Mouse (Mus musculus): ENCODE data around the gene Abhd4.

Abhd4 gene

DNA sequence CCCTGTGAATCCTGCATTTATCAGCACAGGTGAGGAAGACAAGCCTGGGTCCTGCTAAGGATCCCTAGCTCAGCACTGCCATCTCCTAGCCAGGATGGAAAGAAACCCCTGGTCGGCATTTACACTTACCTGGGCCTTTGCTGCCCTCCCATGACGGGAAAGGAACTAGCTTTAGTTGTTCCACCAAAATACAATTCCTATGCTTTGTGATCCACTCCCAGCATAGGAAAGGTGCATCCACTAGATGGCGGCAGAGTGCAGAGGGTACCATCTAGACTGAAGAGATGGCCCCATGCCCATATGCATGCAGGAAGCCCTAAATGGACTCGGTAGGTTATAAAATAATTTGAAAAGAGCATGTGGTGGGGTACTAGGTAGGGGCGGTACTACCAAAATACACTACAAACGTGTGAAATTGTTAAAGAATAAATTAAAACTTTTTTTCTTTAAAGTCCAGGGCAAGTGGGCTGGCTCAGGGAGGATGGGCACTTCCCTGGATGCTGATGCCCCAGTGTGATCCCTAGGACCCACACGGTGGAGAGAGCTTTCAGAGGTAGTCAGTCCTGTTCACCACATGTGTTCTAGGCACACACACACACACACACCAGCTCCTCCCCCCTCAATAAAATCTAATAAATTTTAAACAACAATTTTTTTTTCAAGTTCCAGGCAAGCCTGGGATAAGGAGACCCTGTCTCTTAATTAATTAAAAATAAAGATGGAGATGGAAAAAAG lies 14.8 kb upstream of the Abhd4 start:
- peak; percentile 94 for DNase-seq (ENCODE audit: low spot score)

DNA sequence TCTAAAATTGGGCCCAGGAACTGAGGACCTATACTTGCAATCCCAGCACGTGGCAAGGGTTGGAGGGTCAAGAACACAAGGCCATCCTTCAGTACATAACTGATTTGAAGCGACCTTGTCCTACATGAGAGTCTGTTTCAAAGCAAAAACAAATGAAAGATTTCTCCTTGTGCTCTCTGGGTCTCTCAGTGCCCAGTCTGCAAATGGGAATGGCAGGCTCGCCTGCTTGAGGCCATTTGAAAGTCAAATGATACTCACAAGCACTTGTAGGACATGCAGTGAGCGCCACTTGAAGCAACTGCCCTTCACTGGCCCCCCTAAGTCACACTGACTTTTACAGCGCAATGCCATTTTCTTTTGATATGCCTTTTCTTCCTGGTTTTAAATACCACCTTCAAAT lies 13.4 kb upstream of the Abhd4 start:
- no peak for DNase-seq (ENCODE audit: low spot score)

DNA sequence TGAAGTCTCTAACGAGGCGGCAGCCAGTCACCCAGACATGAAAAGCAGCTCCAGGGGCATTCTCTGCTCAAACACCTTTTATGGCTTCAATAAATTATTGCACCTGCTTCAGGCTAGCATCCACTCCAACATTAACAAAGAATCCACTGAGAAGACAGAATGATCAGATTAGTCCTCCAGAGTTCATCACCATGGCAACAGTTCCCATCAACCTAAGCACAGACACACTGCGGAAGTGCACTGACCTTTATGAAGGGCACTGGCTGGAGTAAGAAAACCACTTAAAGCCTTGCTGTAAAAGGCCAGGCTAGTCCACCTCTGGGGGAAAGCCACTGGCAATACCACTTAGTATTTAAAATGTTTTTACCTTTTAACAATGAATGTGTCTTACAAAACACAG lies 9.8 kb upstream of the Abhd4 start:
- DNase-seq (ENCODE audit: low spot score): no peak

DNA sequence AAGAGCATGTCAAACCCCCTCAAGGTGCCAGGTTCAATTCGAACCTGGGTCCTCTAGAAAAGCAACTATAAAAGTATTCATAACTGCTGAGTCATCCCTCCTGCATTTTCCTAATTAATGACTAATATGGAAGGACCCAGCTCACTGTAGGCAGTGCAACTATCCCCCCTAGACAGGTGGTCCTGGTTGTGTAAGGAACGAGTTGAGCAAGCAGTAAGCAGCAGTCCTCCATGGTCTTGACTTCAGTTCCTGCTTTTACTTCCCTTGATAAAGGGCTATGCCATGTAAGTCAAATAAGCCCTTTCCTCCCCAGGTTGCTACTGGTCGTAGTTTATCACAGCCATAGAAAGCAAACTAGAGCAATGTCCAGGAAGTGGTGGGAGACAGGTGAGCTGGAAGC lies 7.8 kb upstream of the Abhd4 start:
- no peak for DNase-seq (ENCODE audit: low spot score)

DNA sequence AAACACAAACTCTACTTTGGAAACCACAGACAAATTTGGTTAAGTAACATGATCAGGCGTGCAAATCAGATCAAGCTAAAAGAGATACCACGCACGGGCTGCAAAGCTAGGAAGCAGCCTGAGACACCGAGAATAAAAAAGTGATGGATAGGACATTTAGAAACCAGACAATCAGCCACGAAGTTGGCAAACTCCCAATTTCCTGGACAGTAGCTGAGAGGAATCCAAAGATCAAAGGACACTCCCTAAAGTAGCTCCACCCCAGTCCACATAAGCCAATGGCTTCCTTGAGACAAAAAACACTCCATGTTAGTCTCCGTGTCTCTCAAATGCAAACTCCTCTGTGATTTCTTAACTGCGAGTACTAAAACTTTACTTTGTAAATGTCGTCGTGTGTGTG lies 4.7 kb upstream of the Abhd4 start:
- DNase-seq (ENCODE audit: low spot score): no peak

DNA sequence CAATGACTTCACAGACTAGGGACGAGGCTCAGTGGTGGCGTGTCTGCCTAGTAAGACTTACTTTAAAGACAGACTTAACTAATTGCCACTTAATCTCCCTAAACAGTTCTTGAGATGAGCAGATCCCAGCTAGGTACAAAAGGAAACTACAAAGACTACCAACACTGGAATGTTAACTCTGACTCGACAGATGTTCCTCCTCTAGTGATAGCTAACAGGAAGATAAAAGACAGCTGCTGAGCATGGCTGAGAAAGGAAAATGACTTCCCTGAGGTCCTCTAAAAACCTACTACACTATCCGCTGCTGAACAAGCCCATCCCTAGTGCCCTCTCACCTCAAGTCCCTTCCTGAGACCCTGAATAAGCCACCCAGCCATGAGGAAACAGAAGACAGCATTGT lies 3.9 kb upstream of the Abhd4 start:
- DNase-seq (ENCODE audit: low spot score): no peak

DNA sequence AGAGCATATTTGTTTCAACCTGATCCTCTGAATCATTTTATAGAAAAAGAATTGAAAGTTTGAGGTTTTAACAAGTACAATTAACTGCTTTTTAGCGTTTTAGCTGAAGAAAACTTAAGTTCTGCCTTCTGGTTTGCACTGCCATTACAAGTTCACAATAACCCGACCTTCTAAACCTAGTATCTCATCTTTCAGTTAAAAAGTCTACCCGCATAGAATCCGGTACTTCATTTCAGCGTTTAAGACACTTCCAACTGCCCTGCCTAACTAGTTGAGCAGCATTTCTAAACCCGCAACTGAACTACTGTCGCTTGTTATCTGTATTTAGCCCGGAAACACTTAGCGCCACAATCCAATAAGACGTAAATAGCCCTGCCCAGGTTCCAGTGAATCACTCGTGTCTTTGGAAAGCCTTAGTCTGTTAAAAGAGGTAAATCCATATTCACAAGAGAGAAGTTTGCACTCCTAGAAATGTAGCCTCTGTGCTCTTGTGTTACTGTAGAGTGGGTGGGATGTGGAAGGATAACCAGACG lies 748 bp downstream of the Abhd4 start:
- DNase-seq (ENCODE audit: low spot score): no peak

DNA sequence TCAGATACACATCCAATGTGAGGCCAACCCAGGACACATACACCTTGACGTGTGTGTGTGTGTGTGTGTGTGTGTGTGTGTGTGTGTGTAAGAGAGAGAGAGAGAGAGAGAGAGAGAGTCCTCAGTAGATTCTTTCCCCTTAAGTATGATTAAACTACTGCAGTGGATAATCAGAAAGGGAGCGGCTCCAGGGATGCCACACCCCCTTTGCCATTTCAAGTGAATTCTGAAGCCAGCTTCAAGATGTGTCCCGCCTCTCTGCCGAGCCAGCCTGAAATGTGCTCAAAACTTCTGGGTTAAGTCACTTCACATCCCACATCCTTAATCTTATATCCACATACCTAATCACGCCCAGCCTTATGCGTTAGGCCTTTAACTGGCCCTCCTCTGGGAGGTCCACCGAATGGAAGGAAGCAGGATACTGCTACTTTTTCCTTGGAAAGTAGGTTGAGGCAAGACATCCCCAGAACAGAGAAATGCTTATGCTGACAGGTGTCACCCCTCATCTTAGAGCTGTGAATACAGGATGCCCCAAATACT lies 4.2 kb downstream of the Abhd4 start:
- DNase-seq (ENCODE audit: low spot score): peak; percentile 35

DNA sequence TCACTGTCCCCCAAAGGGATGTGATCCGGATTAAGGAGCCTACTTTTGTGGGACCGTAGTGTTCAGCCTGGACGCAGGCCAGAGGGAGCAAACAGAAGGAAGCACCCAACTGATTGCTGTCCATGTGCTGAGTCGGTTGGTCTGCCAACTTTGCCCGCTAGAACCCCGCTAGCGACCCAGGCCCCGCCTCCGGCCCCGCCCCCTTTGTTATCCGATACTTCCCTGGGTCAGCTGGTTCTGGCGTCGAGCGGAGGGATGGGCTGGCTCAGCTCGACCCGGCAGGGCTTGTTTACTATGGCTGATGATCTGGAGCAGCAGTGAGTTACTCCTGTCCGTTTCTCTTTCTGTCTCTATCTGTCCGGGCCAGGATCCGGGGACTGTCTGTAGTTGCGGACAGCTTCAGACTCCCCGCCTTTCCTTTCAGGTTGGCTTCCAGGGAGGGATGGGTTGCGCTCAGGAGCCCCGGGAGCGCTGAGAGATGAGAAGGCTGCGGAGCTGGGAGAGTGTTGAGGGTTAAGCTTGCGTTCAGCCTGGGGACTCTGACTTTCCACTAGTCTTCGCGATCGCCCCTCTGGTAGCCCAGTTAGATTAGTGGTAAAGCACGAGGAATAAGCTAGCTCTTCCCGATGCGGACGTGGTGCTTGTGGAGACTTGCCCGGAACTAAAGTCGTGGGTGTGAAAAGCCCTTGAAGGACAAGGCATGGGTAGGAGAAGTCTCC lies 5.2 kb downstream of the Abhd4 start:
- DNase-seq (ENCODE audit: low spot score): peak; percentile 99

DNA sequence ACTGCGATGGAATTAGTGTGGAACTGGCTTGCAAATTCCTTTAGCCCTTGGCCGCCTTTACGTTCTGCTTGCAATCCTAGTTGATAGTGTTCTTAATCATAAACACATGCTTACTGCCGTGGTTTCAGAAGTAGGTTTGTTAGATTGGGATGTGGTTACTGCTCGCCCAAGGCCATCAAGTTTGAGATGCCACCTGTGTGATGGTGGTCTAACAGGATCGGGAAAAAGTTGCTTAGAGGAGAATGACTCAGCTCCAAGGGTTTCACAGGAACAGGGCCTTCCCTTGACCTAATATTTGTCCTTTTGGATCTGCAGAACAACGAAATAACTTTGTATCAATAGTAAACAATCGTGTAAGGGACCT lies 5.7 kb downstream of the Abhd4 start:
- no peak for DNase-seq (ENCODE audit: low spot score)

DNA sequence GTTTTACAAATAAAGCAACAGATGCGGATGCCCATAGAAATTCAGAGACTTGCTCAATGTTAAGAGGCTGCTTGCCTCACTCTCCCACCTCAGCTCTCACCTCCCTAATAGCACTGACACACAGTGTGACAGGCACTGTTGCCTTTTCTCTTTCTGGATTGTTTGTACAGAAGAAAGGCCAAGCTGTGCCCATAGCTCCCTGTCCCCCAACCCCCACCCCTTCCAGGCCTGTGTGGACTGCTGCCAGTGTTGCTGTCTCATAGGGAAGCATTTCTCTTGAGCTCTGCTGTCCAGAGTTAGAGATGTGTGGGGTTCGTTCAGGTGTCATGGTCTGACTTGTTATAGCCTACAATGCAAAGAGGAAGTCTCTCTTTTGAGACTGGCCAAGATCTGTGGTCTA lies 6.2 kb downstream of the Abhd4 start:
- peak; percentile 74 for DNase-seq (ENCODE audit: low spot score)

DNA sequence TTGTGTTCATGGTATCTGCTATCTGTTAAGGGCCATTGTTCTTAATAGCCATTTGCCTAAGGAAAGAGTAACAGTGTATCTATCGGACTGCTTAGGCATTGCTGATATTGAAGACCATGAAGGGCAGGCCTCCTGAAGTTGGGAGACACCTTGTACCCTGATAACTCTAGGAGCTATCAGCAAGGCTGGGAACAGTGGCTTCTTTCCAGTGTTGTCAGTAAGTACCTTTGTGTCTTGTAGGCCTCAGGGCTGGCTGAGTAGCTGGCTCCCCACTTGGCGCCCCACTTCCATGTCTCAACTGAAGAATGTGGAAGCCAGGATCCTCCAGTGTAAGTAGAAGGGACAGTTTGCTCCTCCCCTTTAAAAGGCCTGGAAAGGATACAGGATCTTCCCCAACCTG lies 7.4 kb downstream of the Abhd4 start:
- no peak for DNase-seq (ENCODE audit: low spot score)

DNA sequence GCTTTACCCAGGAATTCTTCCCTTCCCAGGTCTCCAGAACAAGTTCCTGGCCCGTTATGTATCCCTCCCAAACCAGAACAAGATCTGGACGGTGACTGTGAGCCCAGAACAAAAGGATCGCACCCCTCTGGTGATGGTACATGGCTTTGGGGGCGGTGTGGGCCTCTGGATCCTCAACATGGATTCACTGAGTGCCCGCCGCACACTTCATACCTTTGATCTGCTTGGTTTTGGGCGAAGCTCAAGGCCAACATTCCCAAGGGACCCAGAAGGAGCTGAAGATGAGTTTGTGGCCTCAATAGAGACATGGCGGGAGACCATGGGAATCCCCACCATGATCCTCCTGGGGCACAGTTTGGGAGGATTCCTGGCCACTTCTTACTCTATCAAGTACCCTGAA lies 8.6 kb downstream of the Abhd4 start:
- DNase-seq (ENCODE audit: low spot score): no peak

DNA sequence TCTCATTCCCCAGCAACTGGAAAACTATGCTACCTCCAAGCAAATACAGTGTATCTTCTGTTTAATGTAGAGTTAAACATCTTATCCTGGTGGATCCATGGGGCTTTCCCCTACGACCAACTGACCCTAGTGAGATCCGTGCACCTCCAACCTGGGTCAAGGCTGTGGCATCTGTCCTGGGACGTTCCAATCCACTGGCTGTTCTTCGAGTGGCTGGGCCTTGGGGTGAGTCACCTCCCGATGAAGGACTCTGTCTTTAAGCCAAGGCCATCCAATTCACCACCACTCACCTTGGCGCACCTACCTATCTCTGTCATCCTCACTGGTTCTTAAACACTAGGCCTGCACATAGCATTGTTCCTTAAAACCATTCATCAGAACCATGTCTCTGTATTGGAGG lies 9.1 kb downstream of the Abhd4 start:
- no peak for DNase-seq (ENCODE audit: low spot score)

DNA sequence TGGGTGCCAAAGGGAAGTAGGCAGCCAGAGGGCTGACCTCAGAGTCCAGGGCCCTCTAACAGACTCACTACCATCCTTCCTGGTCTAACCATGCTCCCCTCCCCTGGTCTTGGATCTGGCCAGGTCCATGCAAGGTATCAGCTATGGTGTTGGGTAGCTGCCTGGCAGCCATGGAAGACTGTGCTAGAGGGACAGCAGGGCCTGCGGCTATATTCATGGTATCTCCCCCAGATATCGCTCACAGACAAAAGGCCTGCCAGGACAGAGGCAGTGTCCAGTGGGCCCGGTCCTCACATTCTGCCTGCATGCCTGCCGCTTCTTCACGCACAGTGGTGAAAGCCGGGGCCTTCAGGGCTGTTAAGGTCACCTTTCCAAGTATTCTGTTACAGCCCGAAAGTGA lies 10.2 kb downstream of the Abhd4 start:
- DNase-seq (ENCODE audit: low spot score): no peak

DNA sequence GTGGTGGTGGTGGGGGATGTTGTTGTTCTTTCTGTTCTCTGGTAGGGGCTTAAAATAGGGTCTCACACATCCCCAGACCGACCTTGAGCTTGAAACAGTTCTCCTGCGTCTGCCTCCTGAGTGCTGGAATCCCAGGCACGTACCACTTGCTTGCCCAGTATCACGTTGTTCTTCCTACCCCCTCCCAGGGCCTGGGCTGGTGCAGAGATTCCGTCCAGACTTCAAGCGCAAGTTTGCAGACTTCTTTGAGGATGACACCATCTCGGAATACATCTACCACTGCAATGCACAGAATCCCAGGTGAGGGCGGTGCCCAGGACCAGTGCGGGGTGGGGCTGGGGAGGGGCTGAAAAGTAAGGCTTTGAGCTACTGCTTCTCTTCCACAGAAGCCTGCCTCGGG lies 11.1 kb downstream of the Abhd4 start:
- DNase-seq (ENCODE audit: low spot score): no peak

DNA sequence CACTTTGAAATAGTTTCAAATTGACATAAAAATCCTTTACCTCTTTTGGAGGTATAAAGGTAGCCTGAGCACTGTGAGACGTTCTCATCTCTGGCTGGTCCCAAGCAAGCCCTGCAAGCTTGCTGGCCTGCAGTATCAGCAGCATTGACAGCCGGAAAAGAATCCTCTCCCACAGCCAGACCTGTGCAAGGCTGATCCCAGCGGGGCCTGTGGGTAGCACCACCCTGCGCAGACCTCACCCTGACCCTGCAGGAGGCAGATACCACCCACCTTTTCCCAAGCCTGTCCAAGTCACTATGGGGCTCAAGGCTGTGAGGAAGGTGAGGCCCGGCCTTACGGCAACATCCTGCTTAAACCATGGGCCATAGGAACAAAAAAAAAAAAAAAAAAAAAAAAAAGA lies 12.0 kb downstream of the Abhd4 start:
- DNase-seq (ENCODE audit: low spot score): no peak

DNA sequence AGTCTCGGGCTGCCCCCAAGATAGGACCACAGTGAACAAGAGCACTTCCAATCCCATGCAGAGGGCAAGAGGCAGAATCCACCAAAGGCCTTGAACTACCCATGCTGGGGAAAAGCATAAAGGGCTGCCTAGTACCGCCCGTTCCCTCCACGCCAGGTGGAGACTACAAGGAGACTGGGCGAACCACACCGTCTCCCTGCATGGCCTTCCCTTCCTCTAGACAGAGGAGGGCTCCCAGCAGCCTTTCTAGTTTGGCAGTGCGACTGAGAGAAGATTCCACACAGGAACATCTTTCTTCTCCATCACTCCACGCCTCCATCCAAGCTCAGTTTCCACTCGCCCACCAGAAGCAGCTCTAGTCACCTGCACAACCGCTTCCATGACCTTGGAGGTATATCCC lies 14.0 kb downstream of the Abhd4 start:
- DNase-seq (ENCODE audit: low spot score): no peak

DNA sequence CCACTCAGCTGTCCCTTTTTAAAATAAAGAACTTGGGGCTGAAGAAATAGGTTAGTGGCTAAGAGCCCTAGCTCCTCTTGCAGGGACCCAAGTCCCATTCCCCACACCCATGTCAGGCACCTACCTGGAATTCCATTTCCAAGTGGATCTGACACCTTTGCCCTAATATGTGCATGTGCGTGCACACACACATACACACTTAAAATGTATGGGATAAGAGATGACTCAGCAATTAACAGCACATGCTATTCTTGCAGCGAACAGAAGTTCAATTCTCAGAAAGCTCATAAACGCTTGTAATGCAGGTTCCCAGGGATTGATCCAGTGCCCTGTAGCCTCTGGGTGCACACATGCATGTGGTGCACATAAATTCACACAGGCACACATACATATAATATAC lies 15.6 kb downstream of the Abhd4 start:
- no peak for DNase-seq (ENCODE audit: low spot score)

DNA sequence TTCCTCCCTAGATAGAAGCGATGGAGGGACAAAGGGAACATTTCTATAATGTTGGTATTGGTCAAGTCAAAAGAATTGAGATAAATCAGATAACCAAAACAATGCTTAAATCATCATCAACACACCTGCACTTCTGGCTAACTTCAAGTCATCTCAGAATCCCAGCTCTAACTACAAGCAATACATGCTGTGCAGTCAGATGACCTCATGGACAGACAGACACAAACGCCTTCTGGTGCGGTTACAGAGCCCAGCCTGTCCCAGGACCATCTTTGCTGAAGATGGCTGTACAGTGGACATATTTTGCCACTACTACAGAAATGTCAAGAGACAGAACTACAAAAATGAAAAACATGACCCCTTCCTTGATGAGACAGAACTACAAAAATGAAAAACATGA lies 16.4 kb downstream of the Abhd4 start:
- no peak for DNase-seq (ENCODE audit: low spot score)

DNA sequence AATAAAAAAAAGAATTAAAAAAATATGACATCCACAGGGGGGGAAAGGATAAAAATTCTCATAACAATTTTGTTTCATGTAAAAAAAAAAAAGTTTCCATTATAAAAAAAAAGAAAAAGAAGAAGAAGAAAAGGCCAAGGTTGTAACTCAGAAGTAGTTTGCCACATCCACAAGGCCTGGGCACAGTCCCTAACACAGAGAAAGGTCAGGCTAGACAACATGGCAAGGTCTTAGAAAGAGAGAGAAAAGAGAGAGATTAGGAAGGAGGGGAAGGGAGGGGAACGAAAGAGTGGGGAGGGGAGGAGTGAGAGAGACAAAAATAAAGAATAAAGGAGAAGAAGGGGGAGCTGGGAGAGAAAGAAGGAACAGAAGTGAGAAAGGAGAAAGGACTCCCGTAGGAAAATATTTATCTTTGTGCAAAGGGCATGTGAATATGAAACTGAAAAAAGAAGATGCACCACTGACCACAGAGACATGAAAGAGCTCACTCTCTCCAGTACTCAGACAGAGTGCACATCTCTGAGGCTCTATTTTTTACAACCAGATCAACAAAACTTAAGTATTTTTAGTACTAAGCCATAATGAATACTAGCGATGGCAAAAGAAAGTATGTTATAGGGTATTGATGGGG lies 18.1 kb downstream of the Abhd4 start:
- no peak for DNase-seq (ENCODE audit: low spot score)

DNA sequence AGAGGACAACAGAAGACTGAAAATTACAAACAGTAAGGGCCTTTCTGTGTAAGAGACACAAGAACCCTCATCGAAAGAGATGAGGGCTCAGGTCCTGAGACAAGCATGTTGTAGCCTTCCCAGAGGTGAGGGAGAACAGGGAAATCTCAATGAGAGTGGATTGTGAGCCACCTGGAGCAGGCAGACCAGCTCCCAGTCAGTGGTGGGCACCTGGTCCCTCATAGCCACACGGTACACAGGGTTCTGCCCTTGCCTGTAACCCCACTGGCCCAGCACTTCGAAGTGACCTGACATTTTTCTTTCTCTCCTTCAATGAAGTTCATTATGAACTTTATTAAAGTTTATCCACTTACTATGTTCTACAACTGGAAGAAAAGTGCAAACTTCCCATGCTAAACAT lies 18.7 kb downstream of the Abhd4 start:
- DNase-seq (ENCODE audit: low spot score): no peak

DNA sequence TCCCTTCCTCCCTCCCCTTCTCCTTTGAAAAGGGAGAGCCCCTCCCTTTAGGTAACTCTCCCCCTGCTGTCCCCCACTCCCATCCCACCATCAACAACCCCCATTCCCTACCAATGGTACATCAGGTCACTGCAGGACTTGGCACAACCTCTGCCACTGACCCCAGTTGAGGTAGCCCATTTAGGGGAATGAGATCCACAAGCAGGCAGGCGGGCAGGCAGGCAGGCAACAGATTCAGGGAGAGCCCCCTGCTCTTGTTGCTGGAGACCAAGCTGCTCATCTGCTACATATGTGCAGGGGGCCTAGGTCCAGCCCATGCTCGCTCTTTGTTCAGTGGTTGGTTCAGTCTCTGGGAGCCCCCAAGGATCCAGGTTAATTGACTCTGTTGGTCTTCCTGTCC lies 22.5 kb downstream of the Abhd4 start:
- DNase-seq (ENCODE audit: low spot score): no peak

Measured in testis, postnatal 10 days (tissue).